Mouse (Mus musculus) neural tube, embryonic 13.5 days (tissue): ENCODE results near the gene Dhcr24. TPM values are rescaled to one million over a fixed set of nuclear protein-coding genes. Genes with fewer than 3 reads are reported as not detected.

Experiments
- ATAC-seq: fragments of 200-750 bp; cut with Nextera tagmentation; 2 replicates; pipeline ENCODE4 v1.8.0; 2017; ENCODE audit warnings: low read depth, mild to moderate bottlenecking, moderate TSS enrichment, moderate library complexity
- H3K27ac ChIP-seq: fragments of 300-500 bp; sonication (generic); replicated peaks from 2 replicates; pipeline ENCODE4 v1.5.1; 2015; ENCODE audit warnings: moderate library complexity, mild to moderate bottlenecking, inconsistent platforms
- H3K27me3 ChIP-seq: fragments of 300-500 bp; sonication (generic); 2 replicates; pipeline ENCODE4 v1.6.1; 2015; ENCODE audit warnings: mild to moderate bottlenecking, inconsistent platforms
- H3K36me3 ChIP-seq: fragments of 300-500 bp; sonication (generic); 2 replicates; pipeline ENCODE4 v1.6.1; 2015; ENCODE audit warnings: mild to moderate bottlenecking, inconsistent platforms
- H3K4me1 ChIP-seq: fragments of 300-500 bp; sonication (generic); replicated peaks from 2 replicates; pipeline ENCODE4 v1.6.1; 2015; ENCODE audit warnings: inconsistent platforms
- H3K4me2 ChIP-seq: fragments of 300-500 bp; sonication (generic); 2 replicates; pipeline ENCODE4 v1.6.1; 2015; ENCODE audit warnings: inconsistent platforms, mild to moderate bottlenecking, moderate library complexity
- H3K4me3 ChIP-seq: fragments of 300-500 bp; sonication (generic); 2 replicates; pipeline ENCODE4 v1.5.1; 2015; ENCODE audit warnings: mild to moderate bottlenecking, inconsistent platforms
- H3K9ac ChIP-seq: fragments of 300-500 bp; sonication (generic); 2 replicates; pipeline ENCODE4 v1.6.1; 2015; ENCODE audit warnings: moderate library complexity, mild to moderate bottlenecking, inconsistent platforms
- H3K9me3 ChIP-seq: fragments of 300-500 bp; sonication (generic); 2 replicates; pipeline ENCODE4 v1.6.1; 2016; ENCODE audit warnings: inconsistent platforms
- WGBS: fragments of 180-500 bp; shearing (Covaris S2); methylation state at CpG from one replicate; pipeline ENCODE4 v1.1.7; 2015; 5-methylcytosine and 5-hydroxymethylcytosine counted together
- polyA plus RNA-seq: library from polyadenylated mRNA; unstranded; fragments of >200 nt; fragmentation: Nextera tagmentation; extraction: Ambion mirVana; gene quantifications from 2 replicates; pipeline ENCODE4 v1.2.1, GENCODE M21; 2015

The Dhcr24 gene
- polyA plus RNA-seq, 1 experiment from 2014 or later = 5.1 TPM

DNA sequence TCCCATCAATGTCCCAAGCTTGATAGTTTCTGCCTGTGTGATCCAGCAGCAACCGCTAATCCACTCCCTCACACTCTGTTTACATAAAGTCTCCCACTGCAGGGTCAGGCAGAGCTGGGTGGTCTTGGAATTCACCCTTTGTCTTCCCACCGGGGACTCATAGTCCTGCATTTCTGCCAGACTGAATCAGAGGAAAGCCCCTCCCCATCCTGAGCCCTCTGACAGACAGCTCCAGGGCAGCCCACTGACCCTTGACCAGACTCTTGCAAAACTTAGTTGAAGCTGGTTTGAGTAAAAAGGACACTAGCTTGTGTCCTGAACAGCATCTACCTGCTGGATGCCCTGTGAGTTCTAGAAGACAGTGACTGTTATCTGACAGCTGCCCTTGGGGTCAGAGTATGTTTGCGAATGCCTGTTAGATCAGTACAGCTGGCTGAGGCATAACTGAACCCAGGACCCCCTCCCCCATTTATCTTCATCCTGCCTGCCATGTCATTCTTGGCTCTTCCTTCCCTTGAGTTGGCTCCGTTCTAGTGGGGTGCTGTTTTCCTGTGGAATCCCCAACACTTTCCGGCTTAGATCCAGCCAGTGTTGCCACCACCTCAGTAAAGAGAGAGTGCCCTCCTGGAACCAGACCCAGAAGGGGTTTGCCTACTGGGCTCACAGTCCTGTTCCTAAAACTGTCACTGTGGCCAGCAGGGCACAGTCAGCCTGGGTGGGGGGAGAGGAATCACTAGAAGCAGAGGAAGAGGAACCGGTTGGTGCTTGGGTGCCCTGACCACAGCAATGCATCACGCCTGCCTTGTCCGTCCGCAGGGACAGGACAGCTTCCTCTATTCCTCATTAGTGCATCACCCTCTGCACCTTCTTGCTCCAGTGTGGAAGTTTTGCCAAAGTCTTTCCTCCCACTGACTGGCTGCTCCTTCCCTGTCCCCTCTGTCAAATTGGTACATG lies 2.3 kb downstream of the Dhcr24 start:
- no peak for ATAC-seq
- Histone ChIP-seq H3K4me1 (peaks cover 43% of the 10 kb centered on the region), H3K4me2 (peak overlapping the region; percentile 92), H3K9ac (peak overlapping the region; percentile 88), H3K27me3 (no peaks in the 10 kb centered on the region), H3K4me3 (peak overlapping the region; percentile 93), H3K9me3 (no peaks in the 10 kb centered on the region), H3K36me3 (peaks cover 42% of the 10 kb centered on the region), H3K27ac (no peak overlapping the region)
- 56% methylated on average over 9 of the region's 9 CpGs for WGBS

- H3K9me3 ChIP-seq = no peaks in the 10 kb centered on the region
- WGBS = 82% methylated on average over 11 of the region's 11 CpGs
- peak overlapping the region; percentile 88; the same call in 1 of the 2 replicates for H3K9ac ChIP-seq
- peaks cover 48% of the 10 kb centered on the region for H3K36me3 ChIP-seq
- no peak overlapping the region for H3K27ac ChIP-seq
- no peaks in the 10 kb centered on the region for H3K27me3 ChIP-seq
- peak overlapping the region; percentile 92 for H3K4me2 ChIP-seq
- no peak overlapping the region for H3K4me3 ChIP-seq
- ATAC-seq = no peak
- H3K4me1 ChIP-seq = peaks cover 43% of the 10 kb centered on the region
These were observed 3.3 kb downstream of the Dhcr24 start for GRCm38 (mm10) chr4:106564161-106564560.

DNA sequence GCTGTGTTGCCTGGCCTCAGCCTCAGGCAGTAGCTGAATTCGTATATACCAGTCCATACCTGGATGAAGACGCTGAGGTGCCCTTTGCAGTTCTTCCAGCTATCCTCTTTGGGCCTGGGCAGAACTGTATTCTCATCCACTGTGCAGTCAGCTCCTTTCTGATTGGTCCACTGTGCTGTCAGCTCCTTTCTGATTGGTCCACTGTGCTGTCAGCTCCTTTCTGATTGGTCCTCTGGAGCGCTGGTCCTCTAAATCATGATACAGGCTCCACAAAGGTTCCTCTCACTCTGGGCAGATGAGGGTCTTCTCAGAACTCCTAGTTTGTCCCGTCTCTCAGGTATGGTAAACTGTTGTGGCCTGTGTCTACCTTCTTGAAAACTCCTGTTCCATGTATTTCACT lies 8.8 kb downstream of the Dhcr24 start:
- H3K4me3 ChIP-seq = no peak overlapping the region

GRCm38 (mm10) chr4:106571081-106571724 lies 10.4 kb downstream of the Dhcr24 start:
- WGBS = 90% methylated on average over 11 of the region's 11 CpGs
- Histone ChIP-seq H3K4me2 (no peak overlapping the region), H3K4me3 (no peak overlapping the region), H3K4me1 (no peaks in the 10 kb centered on the region), H3K9ac (no peak overlapping the region), H3K9me3 (no peaks in the 10 kb centered on the region), H3K27me3 (no peaks in the 10 kb centered on the region), H3K36me3 (peaks cover 90% of the 10 kb centered on the region), H3K27ac (no peak overlapping the region)
- ATAC-seq = no peak

More for the DNA sequence above, 8.8 kb downstream of the Dhcr24 start:
- peaks cover 89% of the 10 kb centered on the region for H3K36me3 ChIP-seq
- no peaks in the 10 kb centered on the region; the same call in 1 of the 2 replicates for H3K4me1 ChIP-seq
- no peaks in the 10 kb centered on the region for H3K9me3 ChIP-seq
- H3K27me3 ChIP-seq = no peaks in the 10 kb centered on the region
- no peak overlapping the region for H3K27ac ChIP-seq
- H3K4me2 ChIP-seq = no peak overlapping the region
- 89% methylated on average over 4 of the region's 4 CpGs for WGBS
- no peak for ATAC-seq
- no peak overlapping the region for H3K9ac ChIP-seq

- H3K27ac ChIP-seq = no peak overlapping the region
- peaks cover 94% of the 10 kb centered on the region for H3K36me3 ChIP-seq
- H3K4me1 ChIP-seq = no peaks in the 10 kb centered on the region
- no peak overlapping the region for H3K9ac ChIP-seq
- no peaks in the 10 kb centered on the region for H3K27me3 ChIP-seq
- no peak for ATAC-seq
- 90% methylated on average over 8 of the region's 8 CpGs for WGBS
- no peak overlapping the region for H3K4me3 ChIP-seq
- H3K4me2 ChIP-seq = no peak overlapping the region
- H3K9me3 ChIP-seq = no peaks in the 10 kb centered on the region
These were observed 14.2 kb downstream of the Dhcr24 start for GRCm38 (mm10) chr4:106575022-106575421.

GRCm38 (mm10) chr4:106577511-106577910 lies 16.7 kb downstream of the Dhcr24 start:
- no peak overlapping the region for H3K27ac ChIP-seq
- H3K4me1 ChIP-seq = no peaks in the 10 kb centered on the region
- no peak overlapping the region for H3K4me3 ChIP-seq
- no peak overlapping the region for H3K9ac ChIP-seq
- WGBS = 83% methylated on average over 7 of the region's 7 CpGs
- H3K36me3 ChIP-seq = peaks cover 99% of the 10 kb centered on the region
- H3K4me2 ChIP-seq = no peak overlapping the region
- no peaks in the 10 kb centered on the region for H3K9me3 ChIP-seq
- H3K27me3 ChIP-seq = no peaks in the 10 kb centered on the region
- ATAC-seq = no peak

DNA sequence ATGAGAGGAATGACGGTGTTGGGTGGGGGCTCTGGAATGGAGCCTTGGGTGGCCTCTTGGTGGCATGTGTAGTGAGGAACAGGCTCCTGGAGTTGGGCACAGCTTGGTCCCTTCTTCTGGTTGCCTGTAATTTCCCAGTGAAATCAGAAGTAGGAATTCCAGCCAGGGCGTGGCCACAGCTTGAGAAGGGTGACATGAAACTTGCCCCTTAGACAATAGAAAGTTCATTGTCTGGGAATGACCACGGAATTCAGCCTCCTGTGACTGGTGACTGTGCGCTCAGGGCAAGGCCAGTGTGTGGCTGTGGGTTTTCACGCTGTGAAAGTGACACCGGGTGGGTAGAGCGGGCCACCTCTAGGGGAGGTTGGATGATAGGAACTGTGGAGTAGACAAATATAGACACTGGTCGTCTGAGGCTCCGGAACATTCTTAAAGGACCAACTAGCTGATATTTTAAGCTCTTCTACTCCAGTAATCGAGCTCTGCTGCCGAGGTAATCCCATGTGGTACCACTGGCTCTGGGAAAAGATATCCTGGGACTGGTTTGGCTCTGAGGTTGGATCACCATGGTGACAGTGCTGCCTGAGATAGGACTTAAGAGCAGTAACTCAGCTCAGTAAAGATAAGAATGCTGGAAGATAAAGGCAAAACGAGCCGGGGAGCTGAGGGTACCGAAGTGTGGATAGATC lies 20.5 kb downstream of the Dhcr24 start:
- Histone ChIP-seq H3K36me3 (peaks cover 98% of the 10 kb centered on the region), H3K9me3 (no peaks in the 10 kb centered on the region), H3K27me3 (no peaks in the 10 kb centered on the region), H3K27ac (no peak overlapping the region), H3K4me1 (no peaks in the 10 kb centered on the region), H3K4me3 (no peak overlapping the region), H3K9ac (no peak overlapping the region), H3K4me2 (no peak overlapping the region)
- 88% methylated on average over 14 of the region's 14 CpGs for WGBS
- no peak for ATAC-seq

DNA sequence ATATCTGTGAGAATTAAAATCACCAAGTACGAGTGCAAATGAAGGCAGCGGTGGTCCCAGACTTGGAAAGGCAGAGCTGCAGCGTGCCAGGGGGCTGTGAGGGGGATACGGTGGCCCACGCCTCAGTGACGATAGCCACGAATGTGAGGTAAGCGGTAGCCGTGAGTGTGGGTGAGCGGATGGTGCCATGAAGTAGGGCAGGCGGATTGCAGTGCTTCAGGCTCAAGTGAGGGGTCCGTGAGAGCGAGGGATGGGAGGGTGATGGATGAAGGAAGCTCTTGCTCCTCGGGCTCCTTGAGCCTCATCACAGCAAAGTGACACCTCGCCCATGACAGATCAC lies 21.0 kb downstream of the Dhcr24 start:
- WGBS = 91% methylated on average over 15 of the region's 15 CpGs
- Histone ChIP-seq H3K9ac (no peak overlapping the region), H3K27me3 (no peaks in the 10 kb centered on the region), H3K4me1 (no peaks in the 10 kb centered on the region), H3K36me3 (peaks cover 98% of the 10 kb centered on the region), H3K9me3 (no peaks in the 10 kb centered on the region), H3K4me3 (no peak overlapping the region), H3K4me2 (no peak overlapping the region), H3K27ac (no peak overlapping the region)
- ATAC-seq = no peak

DNA sequence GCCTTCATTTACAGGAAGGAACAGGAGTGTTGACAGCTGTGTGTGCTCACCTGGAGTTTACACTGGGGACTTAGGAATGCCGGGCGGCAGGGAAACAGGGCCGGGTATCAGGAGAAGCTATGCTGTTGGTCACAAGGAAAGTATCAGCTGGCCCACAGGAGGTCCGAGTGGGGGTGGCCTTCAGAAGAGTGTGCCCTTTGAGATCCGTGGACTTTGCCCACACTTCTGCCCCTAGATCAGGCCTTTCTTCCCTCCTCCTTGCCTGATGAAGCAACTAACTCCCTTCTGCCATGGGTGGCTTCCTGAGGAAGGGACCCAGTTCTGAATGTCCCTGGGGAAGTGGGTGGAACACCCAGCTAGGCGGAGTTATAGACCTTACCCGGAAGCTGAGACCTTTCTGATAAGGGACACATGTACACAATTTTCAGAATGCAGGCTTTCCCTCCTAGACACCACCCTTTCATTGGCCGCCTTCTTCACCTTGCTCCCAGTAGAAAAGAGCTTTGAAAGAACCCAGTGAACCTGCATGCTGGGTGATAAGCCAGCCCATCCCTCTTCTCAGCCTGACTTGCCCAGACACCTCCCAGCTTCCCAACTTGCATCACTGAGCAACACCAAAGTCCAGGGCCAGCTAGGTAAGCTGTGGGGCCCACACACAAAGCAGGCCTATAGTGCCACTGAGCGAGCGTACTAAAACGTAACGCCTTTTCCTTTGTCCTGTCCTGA lies 21.8 kb downstream of the Dhcr24 start:
- no peaks in the 10 kb centered on the region for H3K4me1 ChIP-seq
- no peaks in the 10 kb centered on the region for H3K27me3 ChIP-seq
- no peak overlapping the region for H3K4me2 ChIP-seq
- 91% methylated on average over 12 of the region's 12 CpGs for WGBS
- peaks cover 97% of the 10 kb centered on the region for H3K36me3 ChIP-seq
- no peak overlapping the region for H3K27ac ChIP-seq
- H3K9ac ChIP-seq = no peak overlapping the region
- H3K9me3 ChIP-seq = no peaks in the 10 kb centered on the region
- H3K4me3 ChIP-seq = no peak overlapping the region
- no peak for ATAC-seq

DNA sequence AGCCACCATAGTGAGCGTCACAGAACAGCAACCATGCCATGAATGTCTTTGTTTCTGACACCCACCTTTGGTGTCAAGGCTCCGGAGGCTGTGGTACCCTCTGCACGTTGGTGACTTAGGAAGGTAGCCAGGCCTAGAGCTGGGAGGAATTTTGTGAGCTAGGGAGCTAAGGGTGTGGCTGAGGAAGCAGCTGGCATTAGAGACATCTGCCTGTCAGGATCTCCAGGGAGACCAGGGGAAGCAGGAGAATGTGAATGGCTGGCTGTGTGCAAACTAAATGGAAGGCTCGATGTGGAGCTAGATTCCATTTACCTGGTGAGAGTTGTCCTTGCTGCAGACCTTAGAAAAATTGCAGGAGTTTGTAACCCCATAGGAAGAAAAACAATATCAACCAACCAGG lies 23.8 kb downstream of the Dhcr24 start:
- 87% methylated on average over 4 of the region's 4 CpGs for WGBS

GRCm38 (mm10) chr4:106587075-106587474 lies 26.2 kb downstream of the Dhcr24 start:
- H3K4me2 ChIP-seq = no peak overlapping the region
- no peaks in the 10 kb centered on the region for H3K4me1 ChIP-seq
- peaks cover 95% of the 10 kb centered on the region for H3K36me3 ChIP-seq
- WGBS = 95% methylated on average over 6 of the region's 6 CpGs
- H3K9me3 ChIP-seq = no peaks in the 10 kb centered on the region
- no peak overlapping the region for H3K27ac ChIP-seq
- no peaks in the 10 kb centered on the region for H3K27me3 ChIP-seq
- no peak overlapping the region for H3K4me3 ChIP-seq
- ATAC-seq = no peak
- no peak overlapping the region for H3K9ac ChIP-seq

More for the DNA sequence above, 23.8 kb downstream of the Dhcr24 start:
- ATAC-seq = no peak
- no peak overlapping the region for H3K9ac ChIP-seq
- no peaks in the 10 kb centered on the region for H3K9me3 ChIP-seq
- H3K27me3 ChIP-seq = no peaks in the 10 kb centered on the region
- no peak overlapping the region for H3K4me3 ChIP-seq
- H3K4me1 ChIP-seq = no peaks in the 10 kb centered on the region
- H3K36me3 ChIP-seq = peaks cover 97% of the 10 kb centered on the region
- H3K4me2 ChIP-seq = no peak overlapping the region
- no peak overlapping the region for H3K27ac ChIP-seq
